Mouse (Mus musculus) ovary, adult 10 weeks (tissue): ENCODE results near the gene Trrap. TPM values are rescaled to one million over a fixed set of nuclear protein-coding genes. Genes with fewer than 3 reads are reported as not detected.

Experiments used
- polyA plus RNA-seq: library from polyadenylated mRNA; stranded (reverse); fragments of 350-450 nt; fragmentation: Illumina TruSeq; extraction: RNeasy Lipid Tissue Mini Kit (QIAGEN cat#74804); gene quantifications from one replicate; pipeline ENCODE4 v1.2.3, GENCODE M21; 2014

The Trrap gene
- 21.9 TPM for polyA plus RNA-seq

DNA sequence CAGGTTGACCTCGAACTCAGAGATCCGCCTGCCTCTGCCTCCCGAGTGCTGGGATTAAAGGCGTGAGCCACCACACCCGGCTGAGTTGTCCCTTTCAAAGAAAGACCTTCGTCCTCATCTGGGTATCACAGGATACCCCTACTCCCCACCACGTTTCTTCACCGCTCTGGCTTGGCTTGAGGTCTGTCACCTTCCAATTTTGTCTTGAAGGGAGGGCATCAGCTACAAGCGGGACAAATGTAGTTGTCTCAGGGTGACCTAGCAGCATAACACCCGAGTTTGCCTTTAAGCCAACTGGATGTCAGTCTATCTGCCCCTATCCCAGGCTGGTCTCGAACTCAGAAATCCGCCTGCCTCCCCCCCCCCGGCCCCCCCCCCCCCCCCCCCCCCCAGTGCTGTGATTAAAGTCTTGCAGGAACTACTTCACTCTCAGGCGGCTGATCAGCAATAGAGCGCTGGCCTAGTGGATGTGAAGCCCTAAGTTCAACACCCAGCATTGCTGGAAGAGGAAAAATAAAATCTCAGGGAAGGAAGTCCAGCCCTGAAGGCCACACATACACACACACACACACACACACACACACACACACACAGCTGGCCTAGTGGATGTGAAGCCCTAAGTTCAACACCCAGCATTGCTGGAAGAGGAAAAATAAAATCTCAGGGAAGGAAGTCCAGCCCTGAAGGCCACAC is at the start of gene Trrap:
Gene Trrap, plus strand, starts transcription at position 627 of the 693 bp plus-strand sequence.

DNA sequence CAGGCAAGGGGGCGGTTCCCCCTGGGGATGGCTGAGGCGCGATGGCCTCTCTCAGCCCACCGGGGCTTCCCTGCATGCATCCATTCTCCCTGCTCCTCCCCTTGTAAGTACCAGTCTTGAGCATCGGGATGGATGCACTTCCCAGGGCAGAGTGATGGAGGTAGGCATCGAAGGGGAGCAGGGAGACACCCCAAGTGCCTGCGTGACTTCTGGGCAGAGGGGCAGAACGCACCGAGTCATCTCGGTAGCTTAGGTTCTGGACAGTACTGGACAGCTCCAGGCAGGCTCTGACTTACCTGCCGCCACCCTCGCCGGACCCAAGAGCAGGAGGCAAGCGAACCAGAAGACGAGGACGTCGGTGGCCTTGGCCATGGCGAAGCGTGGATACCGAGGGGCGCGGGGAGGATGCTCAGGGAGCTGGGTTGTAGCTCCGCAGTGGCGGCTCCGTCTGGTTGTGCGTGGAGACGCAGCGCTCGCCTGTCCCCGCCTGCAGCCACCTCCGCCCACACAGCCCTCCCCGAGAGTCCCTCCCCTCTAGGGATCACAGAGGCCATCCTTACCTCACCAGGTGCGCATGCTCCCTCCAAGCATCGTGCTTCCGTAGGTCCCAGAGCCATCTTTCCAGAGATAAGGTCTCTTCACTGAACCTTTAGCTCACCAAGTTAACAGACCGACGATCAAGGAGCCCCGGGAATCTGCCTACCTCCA is 6.2 kb upstream of the Trrap start, which contains the start of gene Tmem130:
Gene Tmem130, minus strand, starts transcription at position 658 of the 708 bp plus-strand sequence.

Other genes with a start within 250 kb of the Trrap start
- 0.51 TPM for gene Nptx2, start 221.8 kb upstream of the Trrap start, polyA plus RNA-seq
- 0.20 TPM for gene Tmem130, start 5.9 kb upstream of the Trrap start, polyA plus RNA-seq
- gene Smurf1, start 198.1 kb downstream of the Trrap start, polyA plus RNA-seq = 13.4 TPM